Mouse (Mus musculus) cortical plate, adult 2 months (tissue): Measurements from ENCODE around the gene Ap2a2.
"Not testable (repeated sequence)": the region's sequence is repeated elsewhere in the genome, so short reads cannot be mapped to it uniquely, and the experiment has no call there.

ENCODE experiments used
- CTCF ChIP-seq: fragments of 200-500 bp; IDR thresholded peaks from 2 replicates; pipeline ENCODE4 v1.5.1; 2011; ENCODE audit warnings: mild to moderate bottlenecking, control low read depth, low read length; ENCODE audit not compliant: insufficient read depth; ENCODE audit errors: extremely low read depth
- POLR2A ChIP-seq: fragments of 200-500 bp; IDR thresholded peaks from 2 replicates; pipeline ENCODE4 v1.6.1; 2011; ENCODE audit warnings: mild to moderate bottlenecking, low read length, control low read depth; ENCODE audit not compliant: insufficient read depth; ENCODE audit errors: extremely low read depth

GRCm38 (mm10) chr7:141669097-141669496 is 107.1 kb downstream of the Ap2a2 start:
- TF ChIP-seq CTCF, POLR2A: not testable (repeated sequence)
